Mouse (Mus musculus): Measurements from ENCODE around the gene Evi5. TPM values are rescaled to one million over a fixed set of nuclear protein-coding genes. Genes with fewer than 3 reads are reported as not detected.

Evi5 gene
- polyA plus RNA-seq, 1 experiment from 2014 or later, result 78.1 TPM

Other genes with a start within 250 kb of the Evi5 start
- 0.08 TPM in 1 of 2 replicates, not detected in the other for gene Gfi1, start 149.1 kb downstream of the Evi5 start, polyA plus RNA-seq (2015; fragmentation: Nextera tagmentation; extraction: Ambion mirVana)
- gene Ube2d2b, start 45.0 kb downstream of the Evi5 start, polyA plus RNA-seq (2015; fragmentation: Nextera tagmentation; extraction: Ambion mirVana), result 0.30 and 0.35 TPM in 2 replicates
- gene Rpl5, start 25.4 kb upstream of the Evi5 start, polyA plus RNA-seq (2015; fragmentation: Nextera tagmentation; extraction: Ambion mirVana), result 84.9 and 85.4 TPM in 2 replicates
- 19.1 and 21.3 TPM in 2 replicates for gene Fam69a, start 112.0 kb upstream of the Evi5 start, polyA plus RNA-seq (2015; fragmentation: Nextera tagmentation; extraction: Ambion mirVana)
- 99.0 and 99.6 TPM in 2 replicates for gene Mtf2, start 190.6 kb upstream of the Evi5 start, polyA plus RNA-seq (2015; fragmentation: Nextera tagmentation; extraction: Ambion mirVana)